Mouse (Mus musculus) embryonic facial prominence, embryonic 12.5 days (tissue): ENCODE results near the gene Adat1. TPM values are rescaled to one million over a fixed set of nuclear protein-coding genes. Genes with fewer than 3 reads are reported as not detected.

ENCODE experiments used
- polyA plus RNA-seq: library from polyadenylated mRNA; unstranded; fragments of >200 nt; fragmentation: Nextera tagmentation; extraction: Ambion mirVana; gene quantifications from 2 replicates; pipeline ENCODE4 v1.2.1, GENCODE M21; 2016

Adat1 gene
- polyA plus RNA-seq, 1 experiment from 2014 or later: 11.5 TPM

Other genes with a start within 250 kb of the Adat1 start
- gene Bcar1, start 248.5 kb downstream of the Adat1 start, polyA plus RNA-seq: 40.0 and 41.1 TPM in 2 replicates
- gene Cfdp1, start 138.0 kb downstream of the Adat1 start, polyA plus RNA-seq: 235 and 250 TPM in 2 replicates
- 8.8 and 8.9 TPM in 2 replicates for gene Tmem170, start 115.6 kb downstream of the Adat1 start, polyA plus RNA-seq
- 2.9 and 4.1 TPM in 2 replicates for gene Chst5, start 81.9 kb downstream of the Adat1 start, polyA plus RNA-seq
- 21.1 and 22.2 TPM in 2 replicates for gene Tmem231, start 58.4 kb downstream of the Adat1 start, polyA plus RNA-seq
- gene Gabarapl2, start 51.6 kb downstream of the Adat1 start, polyA plus RNA-seq: 175 and 183 TPM in 2 replicates
- gene Kars, start 19.0 kb upstream of the Adat1 start, polyA plus RNA-seq: 228 and 233 TPM in 2 replicates
- 32.3 and 33.8 TPM in 2 replicates for gene Terf2ip, start 19.1 kb upstream of the Adat1 start, polyA plus RNA-seq
- gene Gm6793, start 22.7 kb upstream of the Adat1 start, polyA plus RNA-seq: 0.88 and 1.0 TPM in 2 replicates